Mouse (Mus musculus) midbrain, embryonic 10.5 days (tissue): ENCODE results near the gene Vmn2r63. TPM values are rescaled to one million over a fixed set of nuclear protein-coding genes. Genes with fewer than 3 reads are reported as not detected.
"Not testable (repeated sequence)": the region's sequence is repeated elsewhere in the genome, so short reads cannot be mapped to it uniquely, and the experiment has no call there.

Experiments used
- DNase-seq: peaks from one replicate; pipeline ENCODE4 v3.0.0-alpha.2; 2017; ENCODE audit warnings: low spot score
- H3K27ac ChIP-seq: fragments of 300-500 bp; sonication (generic); replicated peaks from 2 replicates; pipeline ENCODE4 v1.5.1; 2016; ENCODE audit warnings: mild to moderate bottlenecking
- H3K27me3 ChIP-seq: fragments of 300-500 bp; sonication (generic); 2 replicates; pipeline ENCODE4 v1.6.1; 2016; ENCODE audit warnings: low read depth, mild to moderate bottlenecking; ENCODE audit not compliant: poor library complexity, severe bottlenecking
- H3K36me3 ChIP-seq: fragments of 300-500 bp; sonication (generic); 2 replicates; pipeline ENCODE4 v1.6.1; 2016; ENCODE audit warnings: mild to moderate bottlenecking, moderate library complexity
- H3K4me1 ChIP-seq: fragments of 300-500 bp; sonication (generic); 2 replicates; pipeline ENCODE4 v1.6.1; 2016
- H3K4me3 ChIP-seq: fragments of 300-500 bp; sonication (generic); 2 replicates; pipeline ENCODE4 v1.5.1; 2016; ENCODE audit warnings: mild to moderate bottlenecking, moderate library complexity
- H3K9me3 ChIP-seq: fragments of 300-500 bp; sonication (generic); replicated peaks from 2 replicates; pipeline ENCODE4 v1.6.1; 2016; ENCODE audit warnings: mild to moderate bottlenecking
- WGBS: fragments of 180-500 bp; shearing (Covaris S2); methylation state at CpG from one replicate; pipeline ENCODE4 v1.1.7; 2016; 5-methylcytosine and 5-hydroxymethylcytosine counted together
- microRNA-seq: library from miRNA; unstranded; fragments of <30 nt; microRNA quantifications from one replicate; pipeline ENCODE4, GENCODE M21; 2017
- polyA plus RNA-seq: library from polyadenylated mRNA; unstranded; fragments of >200 nt; fragmentation: Nextera tagmentation; extraction: Ambion mirVana; gene quantifications from 2 replicates; pipeline ENCODE4 v1.2.1, GENCODE M21; 2016

Vmn2r63 gene
- not detected in 2 replicates for polyA plus RNA-seq

- H3K9me3 ChIP-seq = peaks cover 19% of the 10 kb centered on the region
- H3K36me3 ChIP-seq, DNase-seq, H3K4me3 ChIP-seq, H3K4me1 ChIP-seq, H3K27ac ChIP-seq, H3K27me3 ChIP-seq: not testable (repeated sequence)
Measured at GRCm38 (mm10) chr7:42933722-42934121, at the start of gene Vmn2r63. Vmn2r63 (minus strand) TSS chr7:42933822.

DNA sequence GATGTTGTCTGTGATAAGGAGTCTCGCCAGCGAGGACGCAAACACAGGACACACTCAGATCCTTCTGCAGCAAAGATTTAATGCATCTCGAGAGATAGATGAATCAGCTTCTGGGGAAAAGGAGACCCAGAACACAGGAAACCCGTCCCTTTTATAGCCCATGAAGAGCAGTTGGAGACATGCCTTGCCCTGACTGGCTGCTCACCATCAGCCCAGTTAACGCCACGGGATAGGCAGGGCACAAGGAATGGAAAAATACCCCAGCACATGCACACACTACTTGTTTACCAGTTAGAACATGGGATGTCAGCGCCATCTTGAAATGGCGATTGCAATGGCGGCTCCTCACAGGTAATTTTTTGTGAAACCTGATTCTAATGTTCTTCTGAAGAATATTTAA, 47.1 kb upstream of the Vmn2r63 start:
- H3K27me3 ChIP-seq = no peaks in the 10 kb centered on the region
- H3K4me3 ChIP-seq = no peak overlapping the region
- H3K27ac ChIP-seq = no peak overlapping the region
- DNase-seq = no peak
- H3K9me3 ChIP-seq = peaks cover 92% of the 10 kb centered on the region
- WGBS = 90% methylated on average over 10 of the region's 10 CpGs
- H3K4me1 ChIP-seq = no peaks in the 10 kb centered on the region
- no peaks in the 10 kb centered on the region for H3K36me3 ChIP-seq

GRCm38 (mm10) chr7:42980098-42980497, 46.5 kb upstream of the Vmn2r63 start:
- Histone ChIP-seq H3K9me3 (peaks cover 94% of the 10 kb centered on the region), H3K27me3 (no peaks in the 10 kb centered on the region), H3K4me1 (no peaks in the 10 kb centered on the region), H3K27ac (no peak overlapping the region), H3K4me3 (no peak overlapping the region), H3K36me3 (no peaks in the 10 kb centered on the region)
- 86% methylated on average over 11 of the region's 11 CpGs for WGBS
- DNase-seq = no peak

DNA sequence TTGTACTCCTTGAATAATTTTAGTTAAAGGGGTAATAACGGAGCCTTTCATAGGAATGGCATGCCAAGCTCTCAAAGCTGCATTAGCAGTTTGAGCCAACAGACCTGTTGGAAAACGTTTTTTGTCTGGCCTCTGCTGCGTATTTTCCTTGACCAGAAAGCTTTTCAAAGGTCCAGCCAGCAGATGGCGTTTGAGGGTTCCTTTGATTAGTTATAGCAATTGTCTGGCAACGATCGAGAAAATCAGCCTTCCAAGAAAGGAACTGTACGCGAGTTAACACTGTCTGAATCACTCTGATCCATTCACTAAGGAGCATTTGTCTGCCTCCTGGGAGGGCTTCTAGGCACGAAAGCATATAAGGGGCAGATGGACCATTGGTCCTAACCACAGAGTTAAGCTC, 31.6 kb upstream of the Vmn2r63 start:
- no peaks in the 10 kb centered on the region for H3K36me3 ChIP-seq
- 72% methylated on average over 9 of the region's 9 CpGs for WGBS

GRCm38 (mm10) chr7:42898067-42898466, 35.6 kb downstream of the Vmn2r63 start:
- not testable (repeated sequence) for H3K36me3 ChIP-seq, DNase-seq, H3K27me3 ChIP-seq, H3K4me3 ChIP-seq, H3K27ac ChIP-seq, H3K4me1 ChIP-seq
- WGBS = 84% methylated on average over 2 of the region's 2 CpGs
- peaks cover 64% of the 10 kb centered on the region for H3K9me3 ChIP-seq

More for the DNA sequence above, 31.6 kb upstream of the Vmn2r63 start:
- Histone ChIP-seq H3K27me3 (no peaks in the 10 kb centered on the region), H3K4me1 (no peaks in the 10 kb centered on the region), H3K4me3 (no peak overlapping the region), H3K9me3 (peaks cover 74% of the 10 kb centered on the region), H3K27ac (no peak overlapping the region)
- no peak for DNase-seq

- H3K4me3 ChIP-seq = no peak overlapping the region
- no peak overlapping the region for H3K27ac ChIP-seq
- peaks cover 50% of the 10 kb centered on the region for H3K9me3 ChIP-seq
- no peaks in the 10 kb centered on the region for H3K27me3 ChIP-seq
- no peaks in the 10 kb centered on the region for H3K36me3 ChIP-seq
- DNase-seq = no peak
- H3K4me1 ChIP-seq = no peaks in the 10 kb centered on the region
- 54% methylated on average over 23 of the region's 23 CpGs for WGBS
Measured at GRCm38 (mm10) chr7:42878090-42878489, 55.5 kb downstream of the Vmn2r63 start.

GRCm38 (mm10) chr7:42866801-42867458, 66.7 kb downstream of the Vmn2r63 start, which contains the start of gene Gm2381:
Gm2381 (minus strand) TSS chr7:42867234.
- not testable (repeated sequence) for H3K4me3 ChIP-seq, H3K36me3 ChIP-seq, DNase-seq, H3K27me3 ChIP-seq, H3K27ac ChIP-seq, H3K4me1 ChIP-seq
- 78% methylated on average over 8 of the region's 8 CpGs for WGBS
- peaks cover 28% of the 10 kb centered on the region; the same call in 1 of the 2 replicates for H3K9me3 ChIP-seq

Small RNAs within 50 kb of the gene (microRNA-seq; reads per million reads assigned to microRNA genes)
- gene Gm23256 = not detected

Other genes starting within 250 kb of the Vmn2r63 start
- gene Zfp975, start 241.1 kb downstream of the Vmn2r63 start, polyA plus RNA-seq = 7.2 and 8.1 TPM in 2 replicates
- gene Gm17067, start 206.8 kb downstream of the Vmn2r63 start, polyA plus RNA-seq = not detected in 2 replicates
- not detected in 2 replicates for gene Vmn2r62, start 140.3 kb downstream of the Vmn2r63 start, polyA plus RNA-seq
- gene Gm2381, start 66.6 kb downstream of the Vmn2r63 start, polyA plus RNA-seq = not detected in 2 replicates
- not detected in 2 replicates for gene Gm9268, start 84.9 kb upstream of the Vmn2r63 start, polyA plus RNA-seq
- gene Zfp936, start 180.4 kb upstream of the Vmn2r63 start, polyA plus RNA-seq = 0.04 TPM in 1 of 2 replicates, not detected in the other